Mouse (Mus musculus): Measurements from ENCODE around the gene E130309D02Rik. TPM values are rescaled to one million over a fixed set of nuclear protein-coding genes. Genes with fewer than 3 reads are reported as not detected.
A peak's percentile ranks its signal among the peaks of the same experiment; 100 is the strongest.

Gene E130309D02Rik
- total and polyA plus RNA-seq, 2 experiments from 2014 or later: 21.7 to 44.4 TPM

- H3K27ac ChIP-seq: no peak overlapping the region
- 0 out of 2 replicates have a peak, but pooled peaks cover 4% of the 10 kb centered on the region for H3K4me1 ChIP-seq (ENCODE audit: insufficient read depth, low read length)
- H3K4me2 ChIP-seq (ENCODE audit: low read depth, low read length): no peak overlapping the region
- H3K9ac ChIP-seq (replicated peaks; ENCODE audit: low read length): no peak overlapping the region
- H3K27me3 ChIP-seq (ENCODE audit: insufficient read depth, low read length): no peaks in the 10 kb centered on the region
- H3K4me3 ChIP-seq (ENCODE audit: low read length): no peak overlapping the region
- DNase-seq (ENCODE audit: low spot score) (no peak), ATAC-seq (no peak)
- TF ChIP-seq CTCF (IDR thresholded peaks at IDR 0.05; ENCODE audit: low read depth): peak; percentile 52
- 95% methylated on average over 7 of the region's 7 CpGs for WGBS
- peaks cover 19% of the 10 kb centered on the region for H3K36me3 ChIP-seq (ENCODE audit: insufficient read depth, low read length)
- no peaks in the 10 kb centered on the region for H3K9me3 ChIP-seq (ENCODE audit: low read length)
Observed at GRCm38 (mm10) chr5:143298391-143298790, 16.8 kb downstream of the E130309D02Rik start.

GRCm38 (mm10) chr5:143297986-143298385, 17.2 kb downstream of the E130309D02Rik start:
- no peak overlapping the region for H3K27ac ChIP-seq
- no peaks in the 10 kb centered on the region for H3K27me3 ChIP-seq (ENCODE audit: insufficient read depth, low read length)
- no peak overlapping the region for H3K4me3 ChIP-seq (ENCODE audit: low read length)
- H3K9ac ChIP-seq (replicated peaks; ENCODE audit: low read length): no peak overlapping the region
- WGBS: 90% methylated on average over 9 of the region's 9 CpGs
- 0 out of 2 replicates have a peak, but pooled peaks cover 4% of the 10 kb centered on the region for H3K4me1 ChIP-seq (ENCODE audit: insufficient read depth, low read length)
- H3K9me3 ChIP-seq (ENCODE audit: low read length): no peaks in the 10 kb centered on the region
- TF ChIP-seq CTCF (IDR thresholded peaks at IDR 0.05; ENCODE audit: low read depth): no peak
- ATAC-seq (no peak), DNase-seq (ENCODE audit: low spot score) (no peak)
- H3K4me2 ChIP-seq (ENCODE audit: low read depth, low read length): no peak overlapping the region
- peaks cover 17% of the 10 kb centered on the region for H3K36me3 ChIP-seq (ENCODE audit: insufficient read depth, low read length)

- Histone ChIP-seq H3K9ac (replicated peaks; ENCODE audit: low read length) (no peak overlapping the region), H3K27me3 (ENCODE audit: insufficient read depth, low read length) (no peaks in the 10 kb centered on the region; the same call in 1 of the 2 replicates), H3K27ac (no peak overlapping the region), H3K4me1 (ENCODE audit: insufficient read depth, low read length) (0 out of 2 replicates have a peak, but pooled peaks cover 4% of the 10 kb centered on the region), H3K4me2 (ENCODE audit: low read depth, low read length) (no peak overlapping the region), H3K4me3 (ENCODE audit: low read length) (no peak overlapping the region), H3K36me3 (ENCODE audit: insufficient read depth, low read length) (0 out of 2 replicates have a peak, but pooled peaks cover 4% of the 10 kb centered on the region), H3K9me3 (ENCODE audit: low read length) (no peaks in the 10 kb centered on the region)
- 55% methylated on average over 2 of the region's 2 CpGs for WGBS
- DNase-seq (ENCODE audit: low spot score): no peak
- ATAC-seq: no peak; the same call in 1 of the 2 replicates
- no peak for TF ChIP-seq CTCF (IDR thresholded peaks at IDR 0.05; ENCODE audit: low read depth)
Observed at GRCm38 (mm10) chr5:143295330-143295729, 19.8 kb downstream of the E130309D02Rik start.

- Histone ChIP-seq H3K4me2 (ENCODE audit: low read depth, low read length) (no peak overlapping the region), H3K36me3 (ENCODE audit: insufficient read depth, low read length) (0 out of 2 replicates have a peak, but pooled peaks cover 4% of the 10 kb centered on the region), H3K9me3 (ENCODE audit: low read length) (no peaks in the 10 kb centered on the region), H3K27ac (no peak overlapping the region), H3K27me3 (ENCODE audit: insufficient read depth, low read length) (no peaks in the 10 kb centered on the region; the same call in 1 of the 2 replicates), H3K9ac (replicated peaks; ENCODE audit: low read length) (no peak overlapping the region), H3K4me1 (ENCODE audit: insufficient read depth, low read length) (0 out of 2 replicates have a peak, but pooled peaks cover 4% of the 10 kb centered on the region), H3K4me3 (ENCODE audit: low read length) (no peak overlapping the region)
- WGBS: 92% methylated on average over 3 of the region's 3 CpGs
- peak; percentile 61 for TF ChIP-seq CTCF (IDR thresholded peaks at IDR 0.05; ENCODE audit: low read depth)
- no peak for ATAC-seq
- no peak for DNase-seq (ENCODE audit: low spot score)
Observed at GRCm38 (mm10) chr5:143294862-143295261, 20.3 kb downstream of the E130309D02Rik start.

GRCm38 (mm10) chr5:143293404-143293803, 21.8 kb downstream of the E130309D02Rik start, which contains the start of gene Zfp853:
Gene Zfp853, minus strand, starts transcription at chr5:143293623.
- DNase-seq (ENCODE audit: low spot score) (peak; percentile 50), ATAC-seq (peak; percentile 59)

GRCm38 (mm10) chr5:143292879-143293278, 22.3 kb downstream of the E130309D02Rik start:
- DNase-seq (ENCODE audit: low spot score) (no peak), ATAC-seq (peak; percentile 8; the same call in 1 of the 2 replicates)
- Histone ChIP-seq H3K4me2 (ENCODE audit: low read depth, low read length) (peak overlapping the region; percentile 86), H3K27ac (no peak overlapping the region), H3K27me3 (ENCODE audit: insufficient read depth, low read length) (peaks cover 18% of the 10 kb centered on the region), H3K36me3 (ENCODE audit: insufficient read depth, low read length) (no peaks in the 10 kb centered on the region), H3K9me3 (ENCODE audit: low read length) (no peaks in the 10 kb centered on the region), H3K9ac (replicated peaks; ENCODE audit: low read length) (peak overlapping the region; percentile 65), H3K4me1 (ENCODE audit: insufficient read depth, low read length) (0 out of 2 replicates have a peak, but pooled peaks cover 4% of the 10 kb centered on the region), H3K4me3 (ENCODE audit: low read length) (peak overlapping the region; percentile 52)
- no peak; the same call in 1 of the 2 replicates for TF ChIP-seq CTCF (IDR thresholded peaks at IDR 0.05; ENCODE audit: low read depth)
- 3% methylated on average over 18 of the region's 19 CpGs for WGBS

More at GRCm38 (mm10) chr5:143293404-143293803, 21.8 kb downstream of the E130309D02Rik start, which contains the start of gene Zfp853:
- Histone ChIP-seq H3K4me1 (ENCODE audit: insufficient read depth, low read length) (0 out of 2 replicates have a peak, but pooled peaks cover 4% of the 10 kb centered on the region), H3K9ac (replicated peaks; ENCODE audit: low read length) (peak within 1 kb of the TSS; percentile 65), H3K4me3 (ENCODE audit: low read length) (peak within 1 kb of the TSS; percentile 52), H3K9me3 (ENCODE audit: low read length) (no peaks in the 10 kb centered on the region), H3K4me2 (ENCODE audit: low read depth, low read length) (peak within 1 kb of the TSS; percentile 86), H3K27me3 (ENCODE audit: insufficient read depth, low read length) (peaks cover 13% of the 10 kb centered on the region), H3K36me3 (ENCODE audit: insufficient read depth, low read length) (no peaks in the 10 kb centered on the region), H3K27ac (no peak within 1 kb of the TSS)
- TF ChIP-seq CTCF (IDR thresholded peaks at IDR 0.05; ENCODE audit: low read depth): no peak
- 3% methylated on average over 30 of the region's 38 CpGs for WGBS

GRCm38 (mm10) chr5:143289299-143289698, 25.9 kb downstream of the E130309D02Rik start:
- no peak for ATAC-seq

More at GRCm38 (mm10) chr5:143289299-143289698, 25.9 kb downstream of the E130309D02Rik start:
- no peak for TF ChIP-seq CTCF (IDR thresholded peaks at IDR 0.05; ENCODE audit: low read depth)
- Histone ChIP-seq H3K36me3 (ENCODE audit: insufficient read depth, low read length) (no peaks in the 10 kb centered on the region), H3K4me3 (ENCODE audit: low read length) (no peak overlapping the region), H3K27me3 (ENCODE audit: insufficient read depth, low read length) (peaks cover 26% of the 10 kb centered on the region), H3K27ac (no peak overlapping the region), H3K4me1 (ENCODE audit: insufficient read depth, low read length) (0 out of 2 replicates have a peak, but pooled peaks cover 7% of the 10 kb centered on the region), H3K9me3 (ENCODE audit: low read length) (no peaks in the 10 kb centered on the region), H3K4me2 (ENCODE audit: low read depth, low read length) (no peak overlapping the region), H3K9ac (replicated peaks; ENCODE audit: low read length) (no peak overlapping the region)
- WGBS: 60% methylated on average over 9 of the region's 9 CpGs
- DNase-seq (ENCODE audit: low spot score): no peak

Data from hindbrain, postnatal 0 days (tissue).